Mouse (Mus musculus): ENCODE measurements around the gene Prkag3.

- TF ChIP-seq POLR2A (IDR thresholded peaks at IDR 0.05; ENCODE audit: extremely low read depth, insufficient read depth, low read length) (no peak), CTCF (IDR thresholded peaks at IDR 0.05; ENCODE audit: extremely low read depth, insufficient read depth, low read length) (no peak)
Observed at GRCm38 (mm10) chr1:74771467-74771844, 22.4 kb upstream of the Prkag3 start.

Data from cortical plate, adult 2 months (tissue).